Mouse (Mus musculus) stomach, postnatal 0 days (tissue): ENCODE measurements around the gene Nvl. TPM values are rescaled to one million over a fixed set of nuclear protein-coding genes. Genes with fewer than 3 reads are reported as not detected.

Experiments
- ATAC-seq: fragments of 200-750 bp; cut with Nextera tagmentation; 2 replicates; pipeline ENCODE4 v1.8.0; 2017; ENCODE audit not compliant: low FRiP score, low TSS enrichment
- DNase-seq: peaks from one replicate; pipeline ENCODE4 v3.0.0-alpha.2; 2016; ENCODE audit warnings: low spot score
- H3K27ac ChIP-seq: fragments of 300-500 bp; sonication (generic); replicated peaks from 2 replicates; pipeline ENCODE4 v1.5.1; 2014; ENCODE audit warnings: mild to moderate bottlenecking, control low read depth
- H3K27me3 ChIP-seq: fragments of 300-500 bp; sonication (generic); 2 replicates; pipeline ENCODE4 v1.6.1; 2014; ENCODE audit warnings: low read length; ENCODE audit not compliant: control insufficient read depth, insufficient read depth
- H3K36me3 ChIP-seq: fragments of 300-500 bp; sonication (generic); 2 replicates; pipeline ENCODE4 v1.6.1; 2014; ENCODE audit warnings: low read length, mixed read lengths; ENCODE audit not compliant: control insufficient read depth, insufficient read depth
- H3K4me1 ChIP-seq: fragments of 300-500 bp; sonication (generic); replicated peaks from 2 replicates; pipeline ENCODE4 v1.6.1; 2014; ENCODE audit warnings: antibody characterized with exemption; ENCODE audit not compliant: control insufficient read depth, insufficient read depth
- H3K4me2 ChIP-seq: fragments of 300-500 bp; sonication (generic); replicated peaks from 2 replicates; pipeline ENCODE4 v1.6.1; 2014; ENCODE audit warnings: low read depth, mild to moderate bottlenecking, control low read depth, moderate library complexity
- H3K4me3 ChIP-seq: fragments of 300-500 bp; sonication (generic); 2 replicates; pipeline ENCODE4 v1.5.1; 2014; ENCODE audit warnings: low read depth, low read length, control low read depth
- H3K9ac ChIP-seq: fragments of 300-500 bp; sonication (generic); 2 replicates; pipeline ENCODE4 v1.6.1; 2014; ENCODE audit warnings: mild to moderate bottlenecking, low read length, control low read depth, mixed read lengths
- H3K9me3 ChIP-seq: fragments of 300-500 bp; sonication (generic); 2 replicates; pipeline ENCODE4 v1.6.1; 2016; ENCODE audit warnings: low read length; ENCODE audit not compliant: control insufficient read depth
- CTCF ChIP-seq: IDR thresholded peaks from 2 replicates; pipeline ENCODE4 v1.5.1; 2016; ENCODE audit warnings: antibody characterized with exemption, low read depth, mild to moderate bottlenecking, moderate library complexity
- EP300 ChIP-seq: optimal IDR thresholded peaks from 2 replicates; pipeline ENCODE3; 2016; ENCODE audit warnings: antibody characterized with exemption
- WGBS: fragments of 180-500 bp; shearing (Covaris S2); extraction: QIAGEN DNeasy Blood & Tissue Kit; methylation state at CpG from one replicate; pipeline ENCODE4 v1.1.7; 2014; 5-methylcytosine and 5-hydroxymethylcytosine counted together
- polyA plus RNA-seq: library from polyadenylated mRNA; unstranded; fragments of >200 nt; fragmentation: Nextera tagmentation; extraction: Ambion mirVana; gene quantifications from 2 replicates; pipeline ENCODE4 v1.2.1, GENCODE M21; 2015

Nvl gene
- polyA plus RNA-seq, 1 experiment from 2014 or later = 12.1 TPM

DNA sequence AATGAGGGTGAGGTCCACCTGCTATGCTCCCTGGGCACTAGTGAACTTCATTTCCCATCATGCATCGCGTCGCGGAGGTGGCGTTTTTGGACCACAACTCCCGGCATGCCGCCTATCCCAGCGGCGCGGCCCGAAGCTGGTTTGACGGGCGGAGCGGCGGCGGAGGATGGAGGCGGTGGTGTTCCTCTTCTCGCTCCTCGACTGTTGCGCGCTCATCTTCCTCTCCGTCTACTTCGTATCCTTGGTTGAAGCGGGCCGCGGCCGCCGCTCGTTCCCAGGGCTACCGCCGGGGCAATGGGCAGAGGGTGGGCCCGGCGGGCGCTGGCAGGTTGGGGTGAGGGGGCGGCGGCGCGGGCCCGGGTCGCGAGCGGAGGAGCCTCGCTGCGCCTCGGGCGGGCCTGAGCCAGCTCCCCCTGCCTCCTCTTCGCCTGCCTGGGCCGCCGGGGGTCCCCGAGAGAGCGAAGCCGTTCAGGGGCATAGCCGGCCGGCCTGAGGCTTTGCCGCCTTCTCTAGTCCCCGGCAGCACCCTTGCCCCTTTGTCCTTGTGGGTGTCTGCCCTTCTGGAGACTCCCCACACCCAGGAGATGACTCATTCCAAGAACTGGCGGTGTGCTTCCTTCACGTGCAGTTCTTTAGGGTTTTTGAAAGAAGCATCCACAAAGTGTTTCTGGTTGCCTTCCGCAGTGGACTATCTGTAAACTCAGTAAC, 7.0 kb upstream of the Nvl start:
- no peak for TF ChIP-seq EP300
- TF ChIP-seq CTCF = no peak
- peak overlapping the region; percentile 92 for H3K9ac ChIP-seq
- H3K4me1 ChIP-seq = no peaks in the 10 kb centered on the region
- DNase-seq (peak; percentile 91), ATAC-seq (peak; percentile 84)
- no peaks in the 10 kb centered on the region for H3K36me3 ChIP-seq
- H3K4me2 ChIP-seq = peak overlapping the region; percentile 81
- WGBS = under 1% methylated on average over 59 of the region's 59 CpGs
- peak overlapping the region; percentile 90 for H3K27ac ChIP-seq
- H3K9me3 ChIP-seq = no peaks in the 10 kb centered on the region
- H3K4me3 ChIP-seq = peak overlapping the region; percentile 93
- no peaks in the 10 kb centered on the region for H3K27me3 ChIP-seq

DNA sequence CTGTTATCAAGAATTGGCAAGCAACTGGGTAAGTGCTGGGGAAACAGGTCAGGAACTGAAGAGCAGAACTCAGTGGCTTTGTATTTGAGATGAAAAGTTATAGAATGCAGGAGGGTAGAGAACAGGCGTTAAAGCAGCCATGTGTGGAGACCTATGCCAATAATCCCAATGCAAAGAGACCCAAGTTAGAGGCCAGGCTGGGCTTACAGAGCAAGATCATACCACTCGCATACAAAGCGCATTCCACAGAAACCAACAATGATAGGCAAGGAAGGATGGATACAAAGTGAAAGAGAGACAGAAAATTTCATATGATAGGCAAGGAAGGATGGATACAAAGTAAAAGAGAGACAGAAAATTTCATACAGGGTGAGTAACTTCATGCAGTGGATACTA, 6.4 kb upstream of the Nvl start:
- Histone ChIP-seq H3K4me2 (no peak overlapping the region; the same call in 1 of the 2 replicates), H3K9me3 (no peaks in the 10 kb centered on the region), H3K4me3 (peak overlapping the region; percentile 93; the same call in 1 of the 2 replicates), H3K36me3 (no peaks in the 10 kb centered on the region), H3K4me1 (no peaks in the 10 kb centered on the region), H3K27ac (no peak overlapping the region; the same call in 1 of the 2 replicates), H3K9ac (no peak overlapping the region), H3K27me3 (no peaks in the 10 kb centered on the region)
- no peak for DNase-seq
- TF ChIP-seq EP300 = no peak
- no peak for TF ChIP-seq CTCF
- 61% methylated on average over 3 of the region's 3 CpGs for WGBS
- no peak for ATAC-seq

DNA sequence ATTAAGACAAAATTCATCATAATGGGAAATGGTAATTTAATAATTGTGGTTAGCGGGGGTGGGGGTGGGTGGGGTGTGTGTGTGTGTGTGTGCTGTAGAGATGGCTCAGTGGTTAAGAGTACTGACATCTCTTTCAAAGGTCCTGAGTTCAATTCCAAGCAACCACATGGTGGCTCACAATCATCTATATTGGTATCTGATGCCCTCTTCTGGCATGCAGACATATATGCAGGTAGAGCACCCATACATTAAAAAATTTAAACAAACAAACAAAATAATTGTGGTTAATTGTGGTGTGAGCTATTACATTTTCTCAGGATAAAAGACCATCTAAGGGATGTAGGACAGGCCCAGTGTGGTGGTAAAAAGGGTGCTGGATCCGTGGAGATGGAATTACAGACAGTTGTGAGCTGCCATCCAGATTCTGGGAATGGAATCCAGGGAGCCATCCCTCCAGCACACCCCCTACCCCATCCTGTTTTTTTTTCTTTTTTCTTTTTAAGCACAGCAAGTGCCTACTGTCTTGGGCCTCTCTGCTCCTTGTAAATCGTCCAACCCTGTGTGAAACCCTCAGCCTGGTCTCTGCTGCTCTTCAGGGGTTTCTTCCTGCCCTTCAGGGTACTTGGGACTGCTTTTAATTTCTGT, 5.5 kb upstream of the Nvl start:
- H3K27me3 ChIP-seq = no peaks in the 10 kb centered on the region
- no peak overlapping the region for H3K9ac ChIP-seq
- no peak overlapping the region for H3K4me3 ChIP-seq
- TF ChIP-seq EP300 = no peak
- TF ChIP-seq CTCF = peak; percentile 50
- no peaks in the 10 kb centered on the region for H3K9me3 ChIP-seq
- no peaks in the 10 kb centered on the region for H3K36me3 ChIP-seq
- no peak for DNase-seq
- no peak overlapping the region for H3K4me2 ChIP-seq
- H3K4me1 ChIP-seq = 0 out of 2 replicates have a peak, but pooled peaks cover 5% of the 10 kb centered on the region
- ATAC-seq = no peak
- H3K27ac ChIP-seq = no peak overlapping the region
- WGBS = 73% methylated on average over 3 of the region's 3 CpGs

DNA sequence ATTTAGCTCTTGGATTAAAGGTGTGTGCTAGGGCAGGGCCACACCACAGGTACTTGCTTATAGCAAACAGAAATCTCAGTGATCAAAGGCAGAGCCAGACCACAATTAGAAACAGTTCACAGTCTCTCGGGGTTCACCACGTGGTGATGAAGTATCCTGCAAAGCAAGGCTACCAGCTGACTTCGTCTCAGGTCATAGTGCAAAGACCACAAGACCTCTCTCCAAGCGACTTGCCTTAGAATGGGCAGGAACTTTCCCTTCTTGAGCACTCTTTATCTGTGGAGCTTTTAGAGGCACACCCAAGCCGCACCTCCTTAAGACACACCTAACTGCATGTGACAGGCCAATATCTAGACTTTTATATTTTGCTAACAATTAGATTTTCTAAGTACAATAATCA, 4.5 kb upstream of the Nvl start:
- ATAC-seq (peak; percentile 21; the same call in 1 of the 2 replicates), DNase-seq (peak; percentile 50)
- Histone ChIP-seq H3K27ac (peak overlapping the region; percentile 37), H3K36me3 (no peaks in the 10 kb centered on the region), H3K9ac (no peak overlapping the region), H3K9me3 (no peaks in the 10 kb centered on the region), H3K4me2 (no peak overlapping the region), H3K27me3 (no peaks in the 10 kb centered on the region), H3K4me1 (0 out of 2 replicates have a peak, but pooled peaks cover 5% of the 10 kb centered on the region), H3K4me3 (no peak overlapping the region)
- WGBS = 48% methylated on average over 5 of the region's 5 CpGs
- TF ChIP-seq CTCF (no peak), EP300 (no peak)

DNA sequence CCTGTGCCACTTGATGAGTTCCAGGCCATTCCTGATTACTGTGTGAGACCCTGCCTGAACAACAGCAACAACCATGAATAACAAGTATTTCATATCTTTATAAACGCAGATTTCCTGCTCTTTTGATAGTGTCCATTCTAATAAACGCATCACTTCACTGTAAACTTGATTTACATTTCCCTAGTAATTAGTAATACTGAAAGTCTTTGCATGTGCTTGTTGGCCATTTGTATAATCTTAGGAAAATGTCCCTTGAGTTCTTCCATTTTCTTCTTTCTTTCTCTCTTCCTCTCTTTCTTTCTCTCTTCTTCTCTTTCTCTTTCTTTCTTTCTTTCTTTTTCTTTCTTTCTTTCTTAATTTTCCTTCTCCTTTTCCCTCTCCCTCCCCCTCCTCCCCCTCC, 2.2 kb upstream of the Nvl start:
- TF ChIP-seq CTCF = no peak
- TF ChIP-seq EP300 = no peak
- H3K4me1 ChIP-seq = 0 out of 2 replicates have a peak, but pooled peaks cover 5% of the 10 kb centered on the region
- no peak overlapping the region for H3K9ac ChIP-seq
- DNase-seq (no peak), ATAC-seq (no peak)
- WGBS = 85% methylated on average over 2 of the region's 2 CpGs
- no peaks in the 10 kb centered on the region for H3K27me3 ChIP-seq
- H3K27ac ChIP-seq = no peak overlapping the region
- no peaks in the 10 kb centered on the region for H3K36me3 ChIP-seq
- no peaks in the 10 kb centered on the region for H3K9me3 ChIP-seq
- no peak overlapping the region for H3K4me2 ChIP-seq
- no peak overlapping the region for H3K4me3 ChIP-seq

DNA sequence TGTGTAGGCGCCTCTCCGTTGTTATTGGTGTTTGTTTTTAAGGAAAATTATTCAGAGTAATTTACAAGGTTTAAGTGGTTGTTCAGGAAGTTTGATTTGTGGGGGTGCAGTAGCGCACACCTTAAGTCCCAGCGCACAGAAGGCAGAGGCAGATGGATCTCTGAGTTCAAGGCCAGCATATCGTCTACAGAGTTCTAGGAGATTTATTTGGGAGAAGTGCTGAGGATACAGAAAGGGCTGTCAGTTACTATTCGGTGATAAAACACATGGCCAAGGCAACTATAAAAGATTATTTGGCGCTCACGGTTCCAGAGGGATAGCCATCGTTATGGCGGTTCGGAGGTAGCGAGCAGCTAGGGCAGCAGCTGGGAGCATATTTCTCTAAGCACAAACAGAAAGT, 962 bp upstream of the Nvl start:
- no peak for ATAC-seq
- Histone ChIP-seq H3K4me2 (peak overlapping the region; percentile 73), H3K9me3 (no peaks in the 10 kb centered on the region), H3K27me3 (no peaks in the 10 kb centered on the region), H3K36me3 (0 out of 2 replicates have a peak, but pooled peaks cover 2% of the 10 kb centered on the region), H3K9ac (peak overlapping the region; percentile 74), H3K4me3 (peak overlapping the region; percentile 81), H3K4me1 (0 out of 2 replicates have a peak, but pooled peaks cover 5% of the 10 kb centered on the region), H3K27ac (peak overlapping the region; percentile 86)
- DNase-seq = peak; percentile 15
- 7% methylated on average over 12 of the region's 12 CpGs for WGBS
- TF ChIP-seq CTCF = no peak
- TF ChIP-seq EP300 = no peak
